Mouse (Mus musculus): ENCODE results near the gene Capzb.

- TF ChIP-seq GATA1 (IDR thresholded peaks at IDR 0.05; ENCODE audit: low read length) (no peak), TAL1 (IDR thresholded peaks at IDR 0.05; ENCODE audit: low read length) (no peak)
Observed at GRCm38 (mm10) chr4:139216566-139216965, 23.9 kb downstream of the Capzb start.
